Mouse (Mus musculus): Measurements from ENCODE around the gene Olfr1002.
"Not testable (repeated sequence)": the region's sequence is repeated elsewhere in the genome, so short reads cannot be mapped to it uniquely, and the experiment has no call there.

Olfr1002 gene

GRCm38 (mm10) chr2:85650604-85651003, at the start of gene Olfr1002:
TSS of gene Olfr1002 (minus strand) at chr2:85650704.
- no peak for DNase-seq

- DNase-seq: no peak
Measured at GRCm38 (mm10) chr2:85689131-85689530, 38.6 kb upstream of the Olfr1002 start, which contains the start of gene Olfr1008. TSS of gene Olfr1008 (plus strand) at chr2:85689431.

GRCm38 (mm10) chr2:85678667-85679066, 28.2 kb upstream of the Olfr1002 start, which contains the start of gene Olfr1006:
TSS of gene Olfr1006 (minus strand) at chr2:85678767.
- DNase-seq: no peak

- DNase-seq: not testable (repeated sequence)
Measured at GRCm38 (mm10) chr2:85664355-85664754, 13.9 kb upstream of the Olfr1002 start, which contains the start of gene Olfr154. TSS of gene Olfr154 (minus strand) at chr2:85664455.

GRCm38 (mm10) chr2:85611803-85612202, 38.7 kb downstream of the Olfr1002 start, which contains the start of gene Olfr1000:
TSS of gene Olfr1000 (minus strand) at chr2:85611903.
- no peak for DNase-seq

Data from right cerebral cortex, postnatal 25 days (tissue).